ENCODE assay signal across 9 mouse cellular contexts in the genomic region with DNA sequence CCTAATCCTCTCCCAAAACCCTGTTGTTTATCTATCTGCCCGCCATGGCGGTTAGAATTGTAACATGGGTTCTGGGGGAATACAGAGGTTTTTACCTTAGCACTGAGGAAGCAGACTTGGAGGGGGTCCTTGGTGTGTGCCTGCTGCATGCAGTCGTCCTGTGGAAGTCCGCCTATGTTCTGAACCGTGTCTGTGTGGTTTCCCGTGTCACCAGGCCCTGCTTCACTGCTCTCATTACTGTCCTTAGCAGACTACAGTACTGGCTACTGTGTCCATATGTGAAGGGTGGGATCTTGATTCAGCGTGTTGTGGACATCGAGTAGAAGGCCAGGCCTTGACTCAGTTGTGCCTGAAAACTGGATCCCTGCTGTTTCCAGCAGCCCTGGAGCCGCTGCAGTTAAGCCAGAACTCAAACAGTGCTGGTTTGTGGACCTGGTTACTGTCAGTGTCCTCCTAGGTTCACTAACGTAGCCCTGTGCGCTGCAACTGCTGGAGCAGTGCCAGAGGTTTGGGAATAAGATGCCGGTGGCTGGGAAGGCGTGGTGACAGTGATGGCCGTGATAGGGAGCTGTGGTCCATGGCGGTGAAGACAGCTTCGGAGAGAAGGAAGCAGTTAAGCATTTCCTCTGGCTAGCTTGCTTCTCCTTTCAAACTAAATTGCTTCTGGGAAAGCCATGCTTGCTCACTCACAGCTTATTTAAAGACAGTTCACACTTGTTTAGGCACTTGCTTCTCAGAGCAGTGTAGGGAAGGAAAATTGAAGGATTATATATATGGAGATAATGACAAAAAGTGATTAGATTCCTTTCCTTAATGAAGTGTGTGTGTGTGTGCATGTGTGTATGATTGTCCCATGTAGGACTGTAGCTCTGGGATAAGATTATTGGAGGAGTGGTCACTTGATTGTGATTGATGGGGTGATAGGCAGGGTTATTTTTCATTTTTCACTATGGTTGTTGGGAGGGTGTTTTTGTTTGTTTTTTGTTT. TPM values are rescaled to one million over a fixed set of nuclear protein-coding genes. Genes with fewer than 3 reads are reported as not detected.
DNase-seq lines count a peak whose midpoint lies in the region; ATAC-seq and TF ChIP-seq lines count a peak whose summit lies in the region.
"Had no signal": no experiment of that assay in that cellular context is flagged by ENCODE, and none has a peak within 500 bp of the region (broad histone marks: within the 10 kb centered on the region; RNA-seq: fewer than 3 reads in every experiment).

No protein-coding gene starts in this region.

- peak; percentile 36 for DNase-seq in cerebellum, adult 8-10 months
- no peak for DNase-seq in cerebellum, postnatal 4 days (ENCODE audit: low spot score in 2 of 2)
- DNase-seq in brain, adult 2 months (ENCODE audit: low read depth, low spot score), result peak; percentile 52
- DNase-seq in kidney, postnatal 0 days (ENCODE audit: low spot score), result peak; percentile 55
- no peak for DNase-seq in frontal cortex, adult 2 months (ENCODE audit: extremely low spot score in 1 of 2, low spot score in 1 of 2)
- DNase-seq in urinary bladder, postnatal 25 days (ENCODE audit: low spot score), result no peak

- H3K9ac ChIP-seq in heart, embryonic 11.5 days (ENCODE audit: low read depth, low read length), result peak overlapping the region; percentile 53; the same call in 1 of the 2 replicates
- 0 out of 2 replicates have a peak overlapping the region, but pooled peaks have one; percentile 5 for H3K9ac ChIP-seq in kidney, postnatal 0 days (ENCODE audit: low read depth, low read length)

- no peaks in the 10 kb centered on the region for H3K36me3 ChIP-seq in heart, embryonic 11.5 days (ENCODE audit: control insufficient read depth, insufficient read depth, low read length)
- no peaks in the 10 kb centered on the region for H3K36me3 ChIP-seq in kidney, postnatal 0 days (ENCODE audit: insufficient read depth, low read length)

- peak overlapping the region; percentile 46 for H3K4me2 ChIP-seq in heart, embryonic 11.5 days
- H3K4me2 ChIP-seq in kidney, postnatal 0 days (ENCODE audit: low read length), result peak overlapping the region; percentile 23

- 0 out of 2 replicates have a peak overlapping the region, but pooled peaks have one; percentile 9 for H3K4me3 ChIP-seq in heart, embryonic 11.5 days (ENCODE audit: low read depth, low read length)
- no peak overlapping the region for H3K4me3 ChIP-seq in kidney, postnatal 0 days (replicated peaks; ENCODE audit: low read depth, low read length)

- no peaks in the 10 kb centered on the region for H3K27me3 ChIP-seq in heart, embryonic 11.5 days (ENCODE audit: control insufficient read depth, insufficient read depth, low read length)
- H3K27me3 ChIP-seq in kidney, postnatal 0 days (ENCODE audit: insufficient read depth, low read length), result no peaks in the 10 kb centered on the region
- H3K27me3 ChIP-seq: CH12.LX had no signal

- TF ChIP-seq CTCF in kidney, postnatal 0 days (IDR thresholded peaks at IDR 0.05; ENCODE audit: low read depth), result no peak

- 11% methylated on average over 16 of the region's 16 CpGs for WGBS in heart, embryonic 11.5 days (ENCODE audit: insufficient replicate concordance)
- WGBS in kidney, postnatal 0 days, result 16% methylated on average over 16 of the region's 16 CpGs

- peaks cover 65% of the 10 kb centered on the region for H3K4me1 ChIP-seq in heart, embryonic 11.5 days (ENCODE audit: control insufficient read depth, insufficient read depth, low read length)
- H3K4me1 ChIP-seq in kidney, postnatal 0 days (replicated peaks; ENCODE audit: insufficient read depth, low read length), result peaks cover 61% of the 10 kb centered on the region

- peak overlapping the region; percentile 70 for H3K27ac ChIP-seq in heart, embryonic 11.5 days (ENCODE audit: low read depth, low read length)
- H3K27ac ChIP-seq in kidney, postnatal 0 days, result peak overlapping the region; percentile 40; the same call in 1 of the 2 replicates

- no peak for ATAC-seq in heart, embryonic 11.5 days (replicated peaks; ENCODE audit: insufficient number of reproducible peaks, low FRiP score, low TSS enrichment)
- ATAC-seq in kidney, postnatal 0 days (replicated peaks; ENCODE audit: low FRiP score, low read depth), result 0 out of 2 replicates have a peak, but pooled peaks have one; percentile 34
- ATAC-seq in megakaryocyte progenitor cell, adult 5-6 weeks (replicated peaks; ENCODE audit: poor library complexity), result peak; percentile 51

- H3K9me3 ChIP-seq in heart, embryonic 11.5 days (replicated peaks; ENCODE audit: control insufficient read depth, low read length), result no peaks in the 10 kb centered on the region
- H3K9me3 ChIP-seq in kidney, postnatal 0 days (replicated peaks; ENCODE audit: low read length), result no peaks in the 10 kb centered on the region

RNA-seq across cellular contexts. Expression of a gene that starts 6.4 kb away (rescaled TPM):
- polyA plus RNA-seq in heart, embryonic 11.5 days (2014; fragmentation: Nextera tagmentation; extraction: Ambion mirVana), result 17.4 and 20.4 TPM in 2 replicates
- 18.2 and 24.1 TPM in 2 replicates for polyA plus RNA-seq in kidney, postnatal 0 days (2015; fragmentation: Nextera tagmentation; extraction: Ambion mirVana)
- 1.3 and 1.6 TPM in 2 replicates for total RNA-seq in megakaryocyte progenitor cell, adult 5-6 weeks (2015)
- total RNA-seq in megakaryocyte progenitor cell, adult 5-6 weeks (2017), result 0.54 and 2.8 TPM in 2 replicates
- 36.9 and 38.6 TPM in 2 replicates for polyA plus RNA-seq in frontal cortex, adult 2 months (2012; rRNA removed)

Comparison
In these comparisons a context has a peak if more than half of its experiments do, and no peak if none do; other contexts are left out.
1. DNase-seq: peak in cerebellum, adult 8-10 months (single experiment), brain, adult 2 months (single experiment) and kidney, postnatal 0 days (single experiment); none in cerebellum, postnatal 4 days (0 of 2), frontal cortex, adult 2 months (0 of 2) and urinary bladder, postnatal 25 days (single experiment).